Comparison of ENCODE assay signal across 15 mouse cellular contexts in the genomic region with DNA sequence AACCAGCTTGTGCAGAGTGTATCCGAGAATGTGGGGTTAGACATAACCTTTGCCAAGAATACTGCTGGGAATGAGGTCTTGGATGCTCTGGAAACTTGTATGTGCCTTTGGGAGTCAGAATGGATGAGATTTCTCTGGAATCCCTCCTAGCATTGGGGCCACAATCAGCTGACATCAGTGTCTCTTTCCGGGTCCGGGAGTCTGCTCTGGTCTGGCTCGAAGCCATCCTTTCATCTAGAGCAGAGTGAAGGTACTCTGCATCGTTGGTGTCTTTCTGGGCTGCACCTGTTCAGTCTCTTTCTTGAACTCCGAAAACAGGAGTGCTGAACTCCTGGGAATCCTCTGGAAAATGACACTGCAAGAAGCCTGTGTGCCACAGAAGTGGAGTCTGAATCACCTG. TPM values are rescaled to one million over a fixed set of nuclear protein-coding genes. Genes with fewer than 3 reads are reported as not detected.
DNase-seq lines count a peak whose midpoint lies in the region; ATAC-seq and TF ChIP-seq lines count a peak whose summit lies in the region.
"Had no signal": no experiment of that assay in that cellular context is flagged by ENCODE, and none has a peak within 500 bp of the region (broad histone marks: within the 10 kb centered on the region; RNA-seq: fewer than 3 reads in every experiment).

No protein-coding gene starts in this region.

- no peak for TF ChIP-seq EP300 in lung, postnatal 0 days (IDR thresholded peaks at IDR 0.05)

- no peak for DNase-seq in heart, postnatal 4 days
- DNase-seq in lung, postnatal 0 days (ENCODE audit: low spot score): no peak
- DNase-seq in lung, postnatal 4 days: no peak
- no peak for DNase-seq in layer of hippocampus, adult 9-10 months (ENCODE audit: low spot score)
- DNase-seq: B cell, adult 2 months; cerebellum, adult 9-10 months; thymus, adult 2 months had no signal

- H3K4me1 ChIP-seq in heart, embryonic 11.5 days (ENCODE audit: control insufficient read depth, insufficient read depth, low read length): no peaks in the 10 kb centered on the region
- H3K4me1 ChIP-seq in intestine, embryonic 16.5 days (ENCODE audit: control insufficient read depth, insufficient read depth, low read length): no peaks in the 10 kb centered on the region
- H3K4me1 ChIP-seq in intestine, postnatal 0 days (replicated peaks; ENCODE audit: control insufficient read depth, insufficient read depth, low read length): peaks cover 5% of the 10 kb centered on the region; the same call in 1 of the 2 replicates
- peaks cover 2% of the 10 kb centered on the region; the same call in 1 of the 2 replicates for H3K4me1 ChIP-seq in lung, postnatal 0 days (ENCODE audit: insufficient read depth, low read depth, low read length)
- H3K4me1 ChIP-seq in stomach, embryonic 14.5 days (ENCODE audit: control insufficient read depth, insufficient read depth, low read length): 0 out of 2 replicates have a peak, but pooled peaks cover 3% of the 10 kb centered on the region

- no peak overlapping the region for H3K27ac ChIP-seq in heart, embryonic 11.5 days (ENCODE audit: low read depth, low read length)
- no peak overlapping the region for H3K27ac ChIP-seq in intestine, embryonic 16.5 days (ENCODE audit: low read length)
- no peak overlapping the region for H3K27ac ChIP-seq in intestine, postnatal 0 days (ENCODE audit: low read depth, low read length)
- H3K27ac ChIP-seq in lung, postnatal 0 days (ENCODE audit: low read length): no peak overlapping the region
- no peak overlapping the region for H3K27ac ChIP-seq in stomach, embryonic 14.5 days (ENCODE audit: low read length)
- H3K27ac ChIP-seq: forebrain, embryonic 10.5 days; intestine, embryonic 15.5 days; lung, embryonic 15.5 days had no signal

- peaks cover 14% of the 10 kb centered on the region; the same call in 1 of the 2 replicates for H3K27me3 ChIP-seq in heart, embryonic 11.5 days (ENCODE audit: control insufficient read depth, insufficient read depth, low read length)
- H3K27me3 ChIP-seq in intestine, embryonic 16.5 days (replicated peaks; ENCODE audit: control insufficient read depth, insufficient read depth, low read length): 0 out of 2 replicates have a peak, but pooled peaks cover 2% of the 10 kb centered on the region
- no peaks in the 10 kb centered on the region for H3K27me3 ChIP-seq in intestine, postnatal 0 days (replicated peaks; ENCODE audit: control insufficient read depth, insufficient read depth, low read length)
- 0 out of 2 replicates have a peak, but pooled peaks cover 4% of the 10 kb centered on the region for H3K27me3 ChIP-seq in lung, postnatal 0 days (replicated peaks; ENCODE audit: insufficient read depth, low read length)
- H3K27me3 ChIP-seq in stomach, embryonic 14.5 days (ENCODE audit: control insufficient read depth, insufficient read depth, low read length): no peaks in the 10 kb centered on the region
- H3K27me3 ChIP-seq: Patski had no signal

- H3K9ac ChIP-seq in heart, embryonic 11.5 days (ENCODE audit: low read depth, low read length): 0 out of 2 replicates have a peak overlapping the region, but pooled peaks have one; percentile 3
- no peak overlapping the region for H3K9ac ChIP-seq in intestine, embryonic 16.5 days (ENCODE audit: low read depth, low read length)
- H3K9ac ChIP-seq in intestine, postnatal 0 days (ENCODE audit: low read depth, low read length): no peak overlapping the region
- H3K9ac ChIP-seq in lung, postnatal 0 days (replicated peaks; ENCODE audit: low read depth): no peak overlapping the region
- H3K9ac ChIP-seq in stomach, embryonic 14.5 days (replicated peaks; ENCODE audit: low read depth, low read length): no peak overlapping the region
- H3K9ac ChIP-seq: lung, embryonic 15.5 days had no signal

- peak overlapping the region; percentile 86 for H3K4me2 ChIP-seq in heart, embryonic 11.5 days
- H3K4me2 ChIP-seq in intestine, embryonic 16.5 days (ENCODE audit: low read depth, low read length): no peak overlapping the region; the same call in 1 of the 2 replicates
- no peak overlapping the region for H3K4me2 ChIP-seq in intestine, postnatal 0 days (replicated peaks; ENCODE audit: low read depth)
- H3K4me2 ChIP-seq in lung, postnatal 0 days (replicated peaks; ENCODE audit: low read depth, low read length): peak overlapping the region; percentile 92
- H3K4me2 ChIP-seq in stomach, embryonic 14.5 days (replicated peaks; ENCODE audit: low read depth, low read length): peak overlapping the region; percentile 93; the same call in 1 of the 2 replicates

- ATAC-seq in heart, embryonic 11.5 days (replicated peaks; ENCODE audit: insufficient number of reproducible peaks, low FRiP score, low TSS enrichment): no peak
- ATAC-seq in intestine, embryonic 16.5 days: no peak
- no peak for ATAC-seq in intestine, postnatal 0 days
- no peak for ATAC-seq in lung, postnatal 0 days
- ATAC-seq in stomach, embryonic 14.5 days (ENCODE audit: insufficient number of reproducible peaks, insufficient read depth, low FRiP score, low read depth): no peak
- ATAC-seq: Patski had no signal

- H3K4me3 ChIP-seq in heart, embryonic 11.5 days (ENCODE audit: low read depth, low read length): no peak overlapping the region
- peak overlapping the region; percentile 66; the same call in 1 of the 2 replicates for H3K4me3 ChIP-seq in intestine, embryonic 16.5 days (ENCODE audit: low read length)
- no peak overlapping the region for H3K4me3 ChIP-seq in intestine, postnatal 0 days (ENCODE audit: low read depth, low read length)
- H3K4me3 ChIP-seq in lung, postnatal 0 days (ENCODE audit: low read depth, low read length): no peak overlapping the region
- H3K4me3 ChIP-seq in stomach, embryonic 14.5 days (ENCODE audit: low read depth, low read length): no peak overlapping the region

- 54% methylated on average over 6 of the region's 6 CpGs for WGBS in heart, embryonic 11.5 days (ENCODE audit: insufficient replicate concordance)
- WGBS in intestine, embryonic 16.5 days: 64% methylated on average over 6 of the region's 6 CpGs
- WGBS in intestine, postnatal 0 days: 59% methylated on average over 6 of the region's 6 CpGs
- 60% methylated on average over 6 of the region's 6 CpGs for WGBS in lung, postnatal 0 days
- WGBS in stomach, embryonic 14.5 days: 62% methylated on average over 6 of the region's 6 CpGs

- H3K36me3 ChIP-seq in heart, embryonic 11.5 days (ENCODE audit: control insufficient read depth, insufficient read depth, low read length): no peaks in the 10 kb centered on the region
- H3K36me3 ChIP-seq in intestine, embryonic 16.5 days (ENCODE audit: control insufficient read depth, insufficient read depth, low read length): no peaks in the 10 kb centered on the region
- no peaks in the 10 kb centered on the region for H3K36me3 ChIP-seq in intestine, postnatal 0 days (ENCODE audit: control insufficient read depth, insufficient read depth)
- no peaks in the 10 kb centered on the region for H3K36me3 ChIP-seq in lung, postnatal 0 days (ENCODE audit: insufficient read depth, low read length)
- H3K36me3 ChIP-seq in stomach, embryonic 14.5 days (ENCODE audit: control insufficient read depth, insufficient read depth, low read length): no peaks in the 10 kb centered on the region
- H3K36me3 ChIP-seq: forebrain, embryonic 10.5 days; intestine, embryonic 15.5 days; lung, embryonic 15.5 days had no signal

- no peaks in the 10 kb centered on the region for H3K9me3 ChIP-seq in heart, embryonic 11.5 days (replicated peaks; ENCODE audit: control insufficient read depth, low read length)
- H3K9me3 ChIP-seq in intestine, embryonic 16.5 days (ENCODE audit: control insufficient read depth, low read length): no peaks in the 10 kb centered on the region
- H3K9me3 ChIP-seq in intestine, postnatal 0 days (ENCODE audit: control insufficient read depth): no peaks in the 10 kb centered on the region
- H3K9me3 ChIP-seq in lung, postnatal 0 days (ENCODE audit: low read length): no peaks in the 10 kb centered on the region
- H3K9me3 ChIP-seq in stomach, embryonic 14.5 days (ENCODE audit: control insufficient read depth, low read depth, low read length): no peaks in the 10 kb centered on the region
- H3K9me3 ChIP-seq: forebrain, embryonic 10.5 days; intestine, embryonic 15.5 days; lung, embryonic 15.5 days had no signal

- TF ChIP-seq CTCF in intestine, postnatal 0 days (IDR thresholded peaks at IDR 0.05; ENCODE audit: low read depth): no peak
- no peak for TF ChIP-seq CTCF in lung, postnatal 0 days (IDR thresholded peaks at IDR 0.05)

RNA-seq across cellular contexts. Expression of a gene that starts 1.3 kb away (rescaled TPM):
- 10.1 and 12.5 TPM in 2 replicates for polyA plus RNA-seq in heart, embryonic 11.5 days (2014; fragmentation: Nextera tagmentation; extraction: Ambion mirVana)
- 10 to 100 TPM; 30.5 to 31.9 TPM for total RNA-seq in heart, postnatal 4 days (2021)
- polyA plus RNA-seq in intestine, embryonic 16.5 days (2015; fragmentation: Nextera tagmentation; extraction: Ambion mirVana): 12.0 and 13.0 TPM in 2 replicates
- polyA plus RNA-seq in intestine, postnatal 0 days (2015; fragmentation: Nextera tagmentation; extraction: Ambion mirVana): 10.0 and 12.2 TPM in 2 replicates
- 37.3 and 44.8 TPM in 2 replicates for polyA plus RNA-seq in lung, postnatal 0 days (2015; fragmentation: Nextera tagmentation; extraction: Ambion mirVana)
- 16.4 and 17.3 TPM in 2 replicates for polyA plus RNA-seq in stomach, embryonic 14.5 days (2014; fragmentation: Nextera tagmentation; extraction: Ambion mirVana)

Comparison
In these comparisons a context has a peak if more than half of its experiments do, and no peak if none do; other contexts are left out.
1. H3K4me2 ChIP-seq: peak in heart, embryonic 11.5 days (single experiment), lung, postnatal 0 days (single experiment) and stomach, embryonic 14.5 days (single experiment); none in intestine, embryonic 16.5 days (single experiment) and intestine, postnatal 0 days (single experiment).